Mouse (Mus musculus) lung, postnatal 0 days (tissue): ENCODE measurements around the gene Cbr2.

Experiments used
- CTCF ChIP-seq: IDR thresholded peaks from 2 replicates; pipeline ENCODE4 v1.5.1; 2016; ENCODE audit warnings: antibody characterized with exemption, mild to moderate bottlenecking
- EP300 ChIP-seq: IDR thresholded peaks from 2 replicates; pipeline ENCODE4 v1.6.1; 2016; ENCODE audit warnings: antibody characterized with exemption, mild to moderate bottlenecking, control low read depth

GRCm38 (mm10) chr11:120730331-120730870, 1.5 kb downstream of the Cbr2 start:
- TF ChIP-seq CTCF (no peak), EP300 (no peak)
